Mouse (Mus musculus): ENCODE measurements around the gene Ppp6r1. TPM values are rescaled to one million over a fixed set of nuclear protein-coding genes. Genes with fewer than 3 reads are reported as not detected.
A peak's percentile ranks its signal among the peaks of the same experiment; 100 is the strongest.

The Ppp6r1 gene
- polyA plus RNA-seq (2015; fragmentation: Nextera tagmentation; extraction: Ambion mirVana): 19.8 and 23.8 TPM in 2 replicates

DNA sequence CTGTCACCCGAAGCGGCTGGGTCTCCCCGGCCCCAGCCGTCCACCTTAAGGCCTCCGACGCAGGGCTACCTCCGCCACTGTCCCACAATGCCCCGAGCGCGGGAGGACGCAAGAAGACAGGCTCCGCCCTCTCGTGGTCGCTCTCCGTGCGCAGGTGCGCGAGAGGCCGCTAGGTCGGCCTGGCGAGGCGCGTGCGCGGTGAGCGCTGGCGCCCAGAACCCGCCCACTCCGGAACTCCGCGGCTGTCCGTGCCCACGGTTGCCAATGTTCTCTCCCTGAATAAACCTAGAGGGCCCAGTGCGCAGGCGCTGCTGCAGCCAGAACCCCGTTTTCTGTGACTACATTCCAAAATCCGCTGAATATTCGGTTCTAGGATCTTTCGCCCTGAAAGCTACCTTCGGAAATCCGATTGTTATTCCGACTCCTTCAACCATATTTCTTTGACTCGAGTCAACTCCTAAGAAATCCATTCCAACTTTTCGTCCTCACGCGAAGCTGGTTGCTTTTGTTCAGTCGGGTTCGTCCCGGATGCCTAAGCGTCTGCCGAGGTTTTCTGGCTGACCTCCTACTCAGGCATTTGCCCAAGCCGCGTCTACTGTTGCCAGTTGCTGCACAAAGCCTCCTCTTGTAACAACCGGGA is at the start of gene Ppp6r1:
TSS of gene Ppp6r1 (minus strand) at position 108 of the 640 bp plus-strand sequence.
- peak; percentile 99 for DNase-seq (ENCODE audit: low spot score)

GRCm38 (mm10) chr7:4705098-4705497 is 46.3 kb upstream of the Ppp6r1 start:
- DNase-seq (ENCODE audit: low spot score): peak; percentile 38

GRCm38 (mm10) chr7:4703195-4703594 is 44.4 kb upstream of the Ppp6r1 start:
- DNase-seq (ENCODE audit: low spot score): no peak

- no peak for DNase-seq (ENCODE audit: low spot score)
These were observed 43.5 kb upstream of the Ppp6r1 start for GRCm38 (mm10) chr7:4702334-4702733.

DNA sequence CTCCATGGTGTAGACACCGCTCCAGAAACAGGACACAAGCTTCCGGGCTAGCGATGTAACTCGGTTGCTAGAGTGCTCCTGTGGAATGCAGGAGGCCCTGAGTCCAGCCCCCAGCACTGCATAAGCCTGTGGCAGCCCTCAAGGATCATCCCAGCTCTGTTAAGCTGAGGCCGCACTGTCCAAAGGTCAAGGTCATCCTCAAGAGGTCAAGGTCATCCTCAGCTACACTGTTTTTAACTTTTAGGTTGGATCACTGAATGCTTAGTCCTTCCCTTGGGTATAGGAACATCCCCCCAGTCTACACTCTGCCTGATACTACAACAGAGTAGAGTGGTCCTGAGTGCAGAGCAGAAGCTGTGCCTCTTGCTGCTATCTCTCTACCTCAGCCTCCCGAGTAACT is 34.2 kb upstream of the Ppp6r1 start:
- no peak for DNase-seq (ENCODE audit: low spot score)

GRCm38 (mm10) chr7:4690951-4691653 is 32.3 kb upstream of the Ppp6r1 start:
- DNase-seq (ENCODE audit: low spot score): no peak

GRCm38 (mm10) chr7:4690387-4690786 is 31.6 kb upstream of the Ppp6r1 start, which contains the start of gene Brsk1:
Gene Brsk1 (plus strand): TSS chr7:4690604.
- DNase-seq (ENCODE audit: low spot score): peak; percentile 20

DNA sequence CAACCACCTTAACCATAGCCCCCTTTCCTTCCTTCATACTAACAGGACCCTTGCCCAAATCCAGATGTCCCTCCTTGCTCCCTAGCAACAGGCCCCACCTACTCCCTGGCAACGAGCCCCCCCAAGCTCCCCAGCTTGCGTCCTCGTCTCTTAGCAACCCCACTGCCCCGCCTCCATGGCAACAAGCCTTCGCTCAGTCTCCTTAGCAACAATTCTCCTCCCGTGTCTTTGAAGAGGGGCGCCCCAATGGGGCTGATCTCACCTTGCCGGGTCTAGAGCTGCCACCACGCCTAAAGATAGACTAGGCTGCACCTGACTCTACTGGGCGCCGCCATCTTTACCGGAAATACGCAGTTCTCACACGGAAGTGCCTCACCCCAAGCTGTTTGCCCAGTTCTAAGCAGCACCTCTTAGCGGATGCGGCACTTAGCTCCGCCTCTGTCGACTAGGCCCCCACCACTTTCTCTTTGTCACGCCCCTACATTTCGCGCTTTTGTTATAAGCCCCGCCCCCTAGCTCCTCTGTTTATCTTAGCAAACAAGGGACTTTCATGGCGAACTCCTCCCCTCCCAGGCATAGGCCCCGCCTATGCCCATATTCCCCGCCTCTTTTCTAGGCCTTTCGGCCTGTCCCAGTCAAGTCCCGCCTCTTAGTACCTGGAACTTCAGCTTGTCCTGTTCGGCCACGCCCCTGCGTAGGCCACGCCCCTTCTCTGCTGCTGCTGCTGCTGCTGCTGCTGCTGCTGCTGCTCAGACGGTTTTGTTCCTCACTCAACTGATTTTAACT is 26.0 kb upstream of the Ppp6r1 start, which contains the start of gene Hspbp1:
TSS of gene Hspbp1 (minus strand) at position 437 of the 786 bp plus-strand sequence.
- DNase-seq (ENCODE audit: low spot score): peak; percentile 99

DNA sequence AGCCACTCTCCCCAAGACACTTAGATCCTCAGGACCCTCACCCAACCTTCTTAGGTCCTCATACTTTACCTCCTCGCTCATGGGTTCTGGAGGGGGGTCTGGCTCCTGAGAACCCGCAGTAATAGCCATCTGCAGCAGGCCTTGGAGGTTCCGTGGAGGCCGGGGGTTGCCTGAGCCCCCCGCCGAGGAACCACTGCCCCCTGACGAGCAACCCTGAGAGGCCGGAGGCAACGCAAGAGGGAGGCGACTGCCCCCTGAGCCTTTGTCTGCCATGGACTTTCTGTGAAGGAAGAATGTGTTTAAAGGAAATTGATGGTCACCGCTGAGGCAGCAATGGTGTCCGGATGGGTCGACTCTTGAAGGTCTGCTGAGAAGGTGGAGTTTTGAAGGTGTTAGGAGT is 25.4 kb upstream of the Ppp6r1 start:
- DNase-seq (ENCODE audit: low spot score): no peak

- no peak for DNase-seq (ENCODE audit: low spot score)
These were observed 24.5 kb upstream of the Ppp6r1 start for GRCm38 (mm10) chr7:4683307-4683706.

DNA sequence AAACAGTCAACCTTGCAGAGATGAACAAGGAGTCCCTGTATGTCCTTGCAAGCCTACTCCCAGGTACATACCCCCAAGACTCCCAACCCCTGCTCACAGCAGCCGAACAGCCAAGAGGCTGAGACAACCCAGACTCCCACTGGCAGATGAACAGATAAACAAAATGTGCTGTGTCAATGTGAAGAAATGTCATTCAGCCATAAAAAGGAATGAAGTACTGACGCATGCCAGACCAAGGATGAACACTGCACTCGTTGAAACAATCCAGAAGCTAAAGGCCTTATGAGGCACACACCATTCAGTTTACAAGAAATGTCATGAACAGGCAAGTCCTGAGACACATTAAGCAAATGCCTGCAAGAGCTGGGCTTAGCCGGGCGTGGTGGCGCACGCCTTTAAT is 16.4 kb upstream of the Ppp6r1 start:
- DNase-seq (ENCODE audit: low spot score): no peak

GRCm38 (mm10) chr7:4674114-4674731 is 15.4 kb upstream of the Ppp6r1 start:
- peak; percentile 45 for DNase-seq (ENCODE audit: low spot score)

DNA sequence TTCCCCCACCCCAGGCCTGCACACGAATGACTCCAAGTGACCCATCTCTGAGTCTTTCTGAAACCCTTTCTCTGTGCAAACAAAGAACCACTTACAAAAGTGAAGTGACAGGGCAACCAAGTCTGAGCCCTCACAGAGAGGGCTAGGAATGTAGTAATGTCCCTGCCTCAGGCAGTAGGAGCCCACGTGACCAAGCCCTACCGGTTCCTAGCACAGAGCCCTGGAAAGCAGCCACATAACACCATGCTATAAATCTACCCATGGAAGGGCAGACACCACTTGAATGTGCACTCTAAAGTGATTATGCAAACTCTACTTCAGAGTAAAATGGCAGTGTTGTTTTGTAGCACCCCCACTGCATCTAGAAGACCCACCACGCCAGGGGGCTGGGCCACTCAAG is 13.1 kb upstream of the Ppp6r1 start:
- DNase-seq (ENCODE audit: low spot score): no peak

- no peak for DNase-seq (ENCODE audit: low spot score)
These were observed 11.9 kb upstream of the Ppp6r1 start for GRCm38 (mm10) chr7:4670655-4671255.

GRCm38 (mm10) chr7:4669156-4669555 is 10.3 kb upstream of the Ppp6r1 start:
- DNase-seq (ENCODE audit: low spot score): no peak

DNA sequence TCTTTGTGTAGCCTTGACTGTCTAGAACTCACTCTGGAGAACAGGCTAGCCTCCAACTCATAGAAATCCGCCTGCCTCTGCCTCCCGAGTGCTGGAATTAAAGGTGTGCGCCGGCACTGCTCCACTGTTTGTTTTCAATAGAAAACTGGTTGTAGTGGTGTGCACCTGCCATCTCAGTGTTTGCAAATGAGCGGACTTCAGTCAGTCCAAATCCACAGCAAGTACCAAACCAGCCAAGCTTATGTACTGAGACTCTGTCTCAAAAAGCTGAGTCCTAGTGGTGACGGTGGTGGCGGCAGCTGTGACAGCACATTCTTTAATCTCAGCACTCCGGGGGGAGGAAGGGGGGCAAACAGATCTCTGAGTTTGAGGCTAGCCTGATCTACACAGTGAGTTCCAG is 9.7 kb upstream of the Ppp6r1 start:
- no peak for DNase-seq (ENCODE audit: low spot score)

- DNase-seq (ENCODE audit: low spot score): no peak
These were observed 8.1 kb upstream of the Ppp6r1 start for GRCm38 (mm10) chr7:4666871-4667270.

DNA sequence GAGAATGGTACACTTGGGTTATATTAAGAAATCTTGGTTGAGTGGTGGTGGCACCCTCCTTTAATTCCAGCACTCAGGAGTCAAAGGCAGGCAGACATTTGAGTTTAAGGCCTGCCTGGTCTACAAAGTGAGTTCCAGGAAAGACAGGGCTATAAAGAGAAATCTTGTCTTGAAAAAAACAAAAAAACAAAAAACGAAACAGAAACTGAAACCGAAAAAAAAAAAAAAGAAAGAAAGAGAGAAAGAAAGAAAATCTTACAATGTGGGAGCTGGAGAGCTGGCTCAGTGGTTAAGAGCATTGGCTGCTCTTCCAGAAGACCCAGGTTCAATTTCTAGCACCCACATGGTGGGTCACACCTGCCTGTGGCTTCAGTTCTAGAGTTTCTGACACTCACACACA is 4.9 kb upstream of the Ppp6r1 start:
- DNase-seq (ENCODE audit: low spot score): no peak

DNA sequence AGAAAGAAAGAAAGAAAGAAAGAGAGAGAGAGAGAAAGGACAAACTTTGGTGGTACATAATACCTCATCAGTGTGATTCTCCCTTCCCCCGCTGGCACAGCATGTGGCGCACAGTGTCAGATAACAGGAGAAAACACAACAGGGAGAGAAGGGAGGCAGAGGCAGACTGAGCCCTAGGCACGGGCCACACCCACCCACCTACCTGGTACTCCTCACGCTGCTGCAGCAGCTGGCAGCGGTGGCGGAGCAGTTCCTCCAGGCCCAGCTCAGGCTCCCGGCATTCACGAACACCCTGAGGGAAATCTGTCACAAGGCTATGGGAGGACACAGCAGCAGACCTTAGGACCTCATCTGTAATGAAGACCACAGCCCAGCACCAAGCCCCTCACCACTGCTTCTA is 4.4 kb upstream of the Ppp6r1 start:
- DNase-seq (ENCODE audit: low spot score): no peak

GRCm38 (mm10) chr7:4659911-4660443 is 1.2 kb upstream of the Ppp6r1 start:
- DNase-seq (ENCODE audit: low spot score): no peak
